Comparison of ENCODE assay signal across 9 mouse cellular contexts in genomic region chr2:68310121-68310520, GRCm38 (mm10).
DNase-seq lines count a peak whose midpoint lies in the region; TF ChIP-seq lines count a peak whose summit lies in the region.
"Had no signal": no experiment of that assay in that cellular context is flagged by ENCODE, and none has a peak within 500 bp of the region (broad histone marks: within the 10 kb centered on the region; RNA-seq: fewer than 3 reads in every experiment).

No protein-coding gene starts in this region.

- in situ Hi-C loops in ES-E14 (cut with MboI; ENCODE audit: low sequenced_read_pairs in 2 of 2, unreplicated experiment in 2 of 2) = no loop called here

- H3K27ac ChIP-seq in ES-E14 (ENCODE audit: insufficient read depth, low read depth, low read length, poor library complexity, severe bottlenecking) = no peak overlapping the region
- H3K27ac ChIP-seq: hindbrain, embryonic 13.5 days had no signal

- no peaks in the 10 kb centered on the region for H3K36me3 ChIP-seq in ES-E14 (ENCODE audit: control insufficient read depth, insufficient read depth, low read length, poor library complexity, severe bottlenecking)

- H3K4me3 ChIP-seq in ES-E14 (ENCODE audit: insufficient read depth in 1 of 2, low read depth in 1 of 2, low read length in 2 of 2, poor library complexity in 1 of 2, severe bottlenecking in 1 of 2) = no peak overlapping the region
- H3K4me3 ChIP-seq: hindbrain, embryonic 13.5 days had no signal

- peak; percentile 28 for DNase-seq in embryo, embryonic 10.5 days (ENCODE audit: low spot score)
- no peak for DNase-seq in embryo, embryonic 10 days (ENCODE audit: low spot score)
- DNase-seq in layer of hippocampus, postnatal 10 days (ENCODE audit: low spot score in 2 of 2) = peak; percentile 49 to 54
- no peak for DNase-seq in layer of hippocampus, postnatal 14 days (ENCODE audit: low spot score in 2 of 2)
- DNase-seq in ES-E14 (ENCODE audit: low read depth, low spot score) = peak; percentile 36
- DNase-seq in kidney, postnatal 4 days = peak; percentile 55 to 56
- no peak for DNase-seq in frontal cortex, postnatal 10 days (ENCODE audit: low spot score in 2 of 2)
- DNase-seq in frontal cortex, postnatal 36 days (ENCODE audit: low spot score in 2 of 2) = no peak

- no peaks in the 10 kb centered on the region for H3K9me3 ChIP-seq in ES-E14 (ENCODE audit: control insufficient read depth, insufficient read depth, low read depth, low read length)
- H3K9me3 ChIP-seq: hindbrain, embryonic 13.5 days had no signal

- no peak overlapping the region for H3K9ac ChIP-seq in ES-E14 (ENCODE audit: insufficient read depth, low read depth, low read length, poor library complexity, severe bottlenecking)
- H3K9ac ChIP-seq: hindbrain, embryonic 13.5 days had no signal

- H3K4me1 ChIP-seq in ES-E14 (ENCODE audit: control insufficient read depth in 2 of 2, insufficient read depth in 2 of 2, low read length in 2 of 2, poor library complexity in 1 of 2) = peaks cover 0 to 3% of the 10 kb centered on the region in 2 experiments; a peak in 1 of 4 replicates

TF ChIP-seq in ES-E14, 5 proteins besides CTCF, POLR2A, EP300 and RAD21:
- TF ChIP-seq ZC3H11A (IDR thresholded peaks at IDR 0.05; ENCODE audit: borderline replicate concordance, low read depth, low read length) (no peak), CHD2 (IDR thresholded peaks at IDR 0.05; ENCODE audit: low read depth, low read length) (no peak), MAFK (IDR thresholded peaks at IDR 0.05; ENCODE audit: insufficient read depth, low read depth, low read length) (no peak)

Comparison
In these comparisons a context has a peak if more than half of its experiments do, and no peak if none do; other contexts are left out.
1. DNase-seq: peak in embryo, embryonic 10.5 days (single experiment), layer of hippocampus, postnatal 10 days (2 of 2), ES-E14 (single experiment) and kidney, postnatal 4 days (2 of 2); none in embryo, embryonic 10 days (single experiment), layer of hippocampus, postnatal 14 days (0 of 2), frontal cortex, postnatal 10 days (0 of 2) and frontal cortex, postnatal 36 days (0 of 2).